Mouse (Mus musculus) thymus, postnatal 36 days (tissue): Measurements from ENCODE around the gene AA467197.

ENCODE experiments used
- DNase-seq, 2 experiments: peaks; one replicate each; pipeline ENCODE4 v3.0.0; 2022; ENCODE audit warnings: mixed read lengths in 2 of 2

Gene AA467197

DNA sequence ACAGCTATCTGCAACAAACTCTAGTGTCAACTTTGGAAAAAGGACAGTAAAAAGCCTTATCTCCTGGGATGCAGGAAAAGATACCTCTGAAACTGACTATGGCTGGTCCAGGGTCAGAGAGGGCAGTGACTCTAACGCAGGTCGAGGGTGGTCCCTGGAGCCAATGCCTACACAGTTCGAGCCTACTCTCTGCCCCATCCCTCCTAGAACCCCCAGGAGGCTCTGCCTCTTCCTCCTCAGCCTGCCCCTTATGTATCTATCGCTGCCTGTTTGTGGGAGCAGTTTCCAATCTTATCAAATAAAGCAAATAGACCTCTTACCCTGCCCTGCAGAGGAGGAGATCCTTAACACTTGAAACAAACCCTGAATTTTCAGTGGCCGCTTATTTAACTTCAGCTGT lies 1.9 kb downstream of the AA467197 start:
- DNase-seq = no peak

DNA sequence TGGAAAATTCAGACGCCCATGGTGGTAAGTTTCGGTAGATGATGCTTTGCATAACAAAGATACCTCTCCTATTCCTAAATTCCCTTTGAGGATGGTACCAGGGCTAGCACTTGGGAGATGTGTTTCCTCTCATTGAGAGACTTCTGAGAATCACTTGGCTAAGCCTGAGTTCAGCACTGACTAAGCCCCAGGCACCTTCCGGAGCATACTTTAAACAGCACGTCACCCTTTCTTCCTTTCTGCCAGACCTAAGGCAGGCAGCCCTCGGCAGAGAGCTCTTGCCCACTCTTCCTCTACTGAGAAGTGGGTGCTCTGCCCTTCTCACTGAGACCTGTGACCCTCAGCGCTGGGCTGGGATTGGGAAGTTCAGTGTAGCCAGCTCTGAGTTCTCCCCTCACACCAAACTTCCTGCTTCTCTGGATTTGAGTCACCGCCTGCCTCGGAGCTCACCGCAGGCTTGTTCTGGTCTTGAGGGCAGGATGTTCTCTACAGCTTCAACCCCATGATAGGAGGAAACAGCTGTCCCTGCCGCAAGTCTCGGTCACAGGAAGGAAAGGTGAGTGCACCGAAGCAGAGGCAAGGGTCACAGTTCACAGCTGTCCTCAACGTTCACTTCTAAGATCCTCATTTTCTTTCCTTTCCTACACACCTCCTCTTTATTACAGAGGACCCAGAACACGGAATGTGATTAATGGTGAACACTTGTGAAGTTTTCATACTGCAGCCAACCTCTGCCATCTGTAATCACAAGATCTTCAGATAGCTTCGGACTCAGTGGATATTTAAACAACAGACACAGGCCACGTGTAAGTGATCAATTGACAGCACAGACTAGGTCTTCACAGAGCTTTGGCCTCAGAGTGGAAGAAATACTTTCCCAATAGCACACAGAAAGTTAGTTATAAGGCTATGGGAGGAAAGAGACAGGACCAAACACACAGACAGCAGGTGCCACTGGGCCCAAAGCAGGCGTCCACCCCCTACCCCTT lies 15.6 kb downstream of the AA467197 start:
- peak; percentile 84 to 88 for DNase-seq

DNA sequence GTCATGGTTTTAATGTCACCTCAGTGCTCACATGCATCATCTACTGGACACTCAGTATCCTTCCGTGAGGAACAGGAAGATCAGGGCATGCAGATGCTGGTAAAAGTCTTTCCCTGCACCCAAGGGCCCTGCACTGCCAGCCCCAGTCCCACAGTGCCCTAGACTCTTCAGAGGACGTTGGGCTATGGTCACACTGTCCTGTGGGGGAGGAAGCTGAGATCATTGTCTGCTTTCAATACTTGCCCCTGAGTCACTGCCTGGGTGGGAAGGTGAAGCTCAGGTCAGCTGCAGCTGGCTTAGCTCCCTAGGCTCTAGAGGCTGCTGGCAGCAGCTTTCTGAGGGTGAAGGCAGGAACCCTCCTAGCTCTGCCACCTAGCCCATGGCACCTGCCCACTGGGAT lies 19.3 kb downstream of the AA467197 start:
- DNase-seq = no peak

DNA sequence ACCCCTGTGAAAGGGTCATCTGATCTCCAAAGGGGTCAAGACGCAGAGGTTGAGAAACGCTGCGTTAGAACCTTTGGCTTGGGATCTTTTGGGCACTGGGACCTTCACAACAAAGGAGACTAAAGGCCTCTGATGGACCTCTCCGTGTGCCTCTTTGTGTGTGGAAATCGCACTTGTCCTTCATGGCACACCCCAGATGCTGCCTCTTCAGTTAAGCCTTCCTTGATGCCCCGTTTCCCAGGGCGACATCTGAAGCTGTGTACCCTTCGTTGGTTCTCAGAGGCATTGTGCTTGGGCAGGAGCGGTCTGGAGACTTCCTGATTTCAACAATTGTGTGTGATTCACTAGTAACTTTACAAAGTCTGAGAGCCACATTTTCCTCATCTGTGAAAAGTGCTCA lies 20.0 kb downstream of the AA467197 start:
- no peak for DNase-seq

DNA sequence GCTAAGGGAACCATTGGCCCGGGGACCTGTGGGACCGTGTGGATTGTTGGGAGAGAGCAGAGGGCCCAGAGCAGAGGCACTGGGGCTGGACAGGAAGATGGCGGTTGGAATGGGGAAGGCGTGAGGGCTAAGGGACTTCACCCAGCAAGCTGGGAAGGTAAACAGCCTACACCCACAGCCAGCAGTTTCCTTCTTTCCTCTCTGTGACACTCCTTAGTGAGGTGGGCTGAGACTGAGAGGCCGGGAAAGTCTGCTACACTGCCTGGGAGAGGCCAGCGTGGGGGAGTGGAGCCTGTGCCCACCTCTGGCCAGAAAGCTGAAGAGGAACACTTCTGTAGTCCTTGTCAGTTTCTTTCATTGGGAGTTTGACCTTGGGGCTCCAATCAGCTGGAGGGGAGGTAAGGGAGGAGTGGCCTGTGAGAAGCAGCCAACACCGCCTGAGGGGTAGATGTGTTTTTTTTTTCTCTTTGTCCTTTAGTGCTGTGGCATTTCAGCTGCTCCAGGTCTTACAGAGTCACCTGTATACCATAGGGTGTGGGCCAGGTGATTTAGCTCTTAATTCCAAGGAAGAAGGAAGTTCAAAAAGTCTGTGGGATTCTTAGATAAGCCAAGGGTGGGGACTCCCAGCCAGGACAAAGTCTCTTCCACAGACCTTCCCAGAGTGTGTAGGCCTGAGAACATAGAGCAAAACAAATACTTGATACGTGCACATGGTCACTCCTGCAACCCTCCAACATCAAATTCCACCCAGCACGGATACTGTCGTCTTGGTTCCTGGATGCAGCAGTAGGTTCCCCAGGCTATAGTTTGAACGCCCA lies 21.1 kb downstream of the AA467197 start:
- no peak for DNase-seq

DNA sequence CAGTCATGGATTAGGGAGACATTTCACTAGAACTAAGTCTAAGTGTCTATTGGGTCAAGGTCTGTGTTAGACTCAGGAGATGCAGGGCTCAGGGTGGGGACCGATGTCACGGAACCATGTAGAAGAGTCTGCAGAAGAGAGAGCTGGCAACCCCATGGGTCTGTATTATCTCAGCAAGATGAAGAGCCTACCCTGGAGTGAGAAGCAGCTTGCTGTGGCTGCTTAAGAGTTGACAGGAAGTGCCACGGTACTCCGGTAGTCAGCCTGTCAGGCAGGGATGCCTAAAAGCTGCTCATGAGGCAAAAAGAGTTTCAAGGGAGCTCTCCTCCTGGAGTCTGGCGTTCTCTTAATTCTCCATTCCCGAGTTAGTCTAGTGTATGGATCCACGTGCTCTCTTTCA lies 23.0 kb downstream of the AA467197 start:
- DNase-seq = peak in 1 of 2 experiments; percentile 36

DNA sequence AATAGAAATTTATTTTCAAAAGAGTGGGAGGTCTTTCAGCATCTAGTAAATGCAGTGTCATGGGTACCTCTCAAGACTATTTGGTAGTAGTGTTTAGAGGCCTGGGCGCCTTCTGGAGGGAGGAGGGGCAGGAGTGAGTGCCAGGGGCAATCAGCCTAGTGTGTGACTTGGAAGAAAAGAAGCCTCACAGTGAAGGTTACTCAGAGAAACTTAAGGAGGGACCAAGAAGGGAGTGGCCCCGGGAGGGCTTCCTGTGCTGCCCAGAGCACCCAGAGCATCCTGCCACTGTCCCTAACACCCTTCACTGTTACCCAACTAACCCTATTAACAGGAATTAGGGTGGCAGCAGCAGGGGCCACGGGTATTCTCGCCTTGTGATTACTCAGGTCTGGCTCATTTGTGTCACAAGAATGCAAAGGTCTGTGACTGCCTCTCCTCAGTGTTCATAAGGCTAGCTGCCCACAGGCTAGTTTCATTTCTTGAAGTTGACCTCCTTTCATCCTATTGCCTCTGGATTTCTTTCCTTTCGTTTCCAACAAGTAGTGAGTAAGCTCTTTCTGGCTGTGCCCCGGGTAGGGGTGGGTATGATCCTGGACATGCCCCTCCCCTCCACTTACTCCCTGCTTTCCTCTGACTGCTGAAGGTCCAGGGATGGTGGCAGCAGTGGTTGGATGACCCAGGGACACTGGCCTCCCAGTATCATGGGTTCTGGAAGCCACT lies 28.6 kb downstream of the AA467197 start:
- DNase-seq = no peak

DNA sequence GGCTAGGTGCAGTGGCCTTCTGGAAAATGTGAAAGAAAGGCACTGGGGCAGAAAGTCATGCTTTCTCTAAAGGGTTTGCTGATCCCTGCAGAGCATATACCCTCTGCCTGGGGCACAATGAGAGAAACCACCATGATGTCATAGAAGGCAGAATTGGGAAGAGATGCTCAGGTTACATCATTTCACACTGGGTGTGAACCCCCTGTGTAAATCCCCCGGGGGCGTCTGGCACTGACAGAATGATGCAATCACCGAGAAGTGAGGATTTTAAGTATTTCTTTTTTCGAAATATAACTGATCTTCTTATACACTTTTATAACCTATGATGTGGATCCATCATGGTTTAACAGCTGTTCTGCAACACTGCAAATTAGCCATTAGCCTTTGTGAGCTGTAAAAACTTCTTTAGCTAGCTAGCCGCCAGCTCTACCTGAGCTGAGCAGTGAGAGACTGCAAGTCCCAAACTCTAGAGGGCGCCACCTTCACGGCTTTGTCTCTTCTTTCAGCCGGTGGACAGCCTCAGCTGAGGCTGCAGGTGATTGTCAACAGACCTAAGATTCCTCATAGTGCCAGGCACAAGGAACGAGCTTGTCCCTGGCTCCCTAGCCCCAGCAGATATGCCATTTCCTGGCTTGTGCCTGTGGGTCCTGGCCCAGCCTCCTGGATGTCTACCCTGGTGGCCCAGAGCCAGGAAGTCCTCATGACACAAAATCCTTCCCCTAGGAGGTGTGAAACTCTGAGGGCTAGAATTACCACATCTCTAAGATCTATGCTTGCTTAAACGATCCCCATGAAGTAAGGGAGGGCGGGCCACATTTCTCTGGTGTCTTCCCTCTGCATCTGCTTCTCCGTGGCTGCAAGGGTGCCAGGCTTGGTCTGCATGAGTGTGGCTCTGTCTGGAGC lies 29.4 kb downstream of the AA467197 start:
- peak; percentile 59 to 62 for DNase-seq

DNA sequence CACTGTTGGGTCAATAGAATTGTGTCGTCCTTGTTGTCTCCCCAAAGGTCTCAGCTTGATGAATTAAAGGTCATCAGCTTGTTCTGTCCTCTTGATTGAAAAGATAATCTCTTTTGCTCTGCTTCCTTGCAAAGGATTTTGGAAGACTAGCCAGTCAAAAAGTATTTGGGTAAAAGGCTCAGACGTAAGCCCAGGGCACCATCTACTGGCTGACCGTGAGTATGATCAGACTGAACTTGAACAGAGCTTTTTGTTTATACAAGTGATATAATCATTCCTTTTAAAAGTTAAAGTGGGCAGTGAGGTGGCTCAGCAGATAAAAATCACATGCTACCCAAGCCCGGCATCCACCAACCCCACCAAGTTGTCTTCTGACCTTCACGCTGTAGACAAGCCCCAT lies 31.1 kb downstream of the AA467197 start:
- DNase-seq = peak; percentile 51

DNA sequence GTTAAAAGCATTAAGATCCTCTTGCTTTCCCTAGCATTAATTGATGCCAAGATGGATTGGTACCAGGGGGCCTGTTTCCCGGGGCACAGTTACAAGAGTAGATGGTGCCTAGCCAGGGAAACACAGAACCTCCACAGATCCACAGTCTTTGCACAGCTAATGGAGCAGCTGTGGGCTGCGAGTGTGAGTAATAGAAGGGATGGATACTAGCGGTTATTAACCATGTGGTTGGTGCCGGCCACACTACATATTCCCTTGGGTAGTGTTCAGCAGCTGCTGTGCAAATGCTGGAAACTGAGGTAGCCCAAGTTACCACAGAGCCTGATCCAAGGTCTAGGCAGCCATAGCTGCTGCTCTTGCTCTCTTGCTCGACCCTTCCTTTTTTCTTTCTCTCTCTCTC lies 34.9 kb downstream of the AA467197 start:
- DNase-seq = no peak

DNA sequence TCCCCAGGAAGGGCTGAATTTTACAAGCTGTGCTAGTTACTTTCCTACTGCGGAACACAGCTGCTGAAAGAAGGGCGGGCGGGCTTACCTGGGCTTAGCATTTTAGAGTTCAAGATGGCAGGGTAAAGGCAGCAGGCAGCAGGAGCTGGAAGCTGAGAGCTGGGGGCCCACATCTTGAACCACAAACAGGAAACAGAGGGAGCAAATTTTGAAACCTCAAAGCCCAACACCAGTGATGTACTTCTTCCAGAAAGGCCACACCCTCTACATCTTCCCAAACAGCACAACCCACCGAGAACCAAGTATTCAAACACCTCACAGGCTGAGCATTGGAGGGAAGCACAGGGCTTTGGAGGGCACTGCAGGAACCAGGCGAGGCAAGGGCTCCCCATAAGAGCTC lies 36.1 kb downstream of the AA467197 start:
- peak in 1 of 2 experiments; percentile 46 for DNase-seq

DNA sequence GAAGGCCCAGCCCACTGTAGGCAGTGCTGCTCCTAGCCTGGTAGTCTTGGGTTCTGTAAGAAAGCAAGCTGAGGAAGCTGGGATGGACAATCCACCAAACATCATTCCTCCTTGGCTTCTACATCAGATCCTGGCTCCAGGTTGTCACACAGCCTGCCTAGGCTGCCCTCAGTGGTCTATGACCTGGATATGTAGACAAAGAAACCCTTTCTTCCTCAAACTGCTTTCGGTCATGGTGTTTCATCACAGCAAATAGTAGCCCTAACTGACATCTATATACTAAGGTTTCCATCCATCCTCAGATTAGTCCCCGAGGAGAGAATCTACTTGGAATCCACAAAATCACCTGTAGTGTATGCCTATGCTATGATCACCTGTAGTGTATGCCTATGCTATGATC lies 38.3 kb downstream of the AA467197 start:
- DNase-seq = no peak

DNA sequence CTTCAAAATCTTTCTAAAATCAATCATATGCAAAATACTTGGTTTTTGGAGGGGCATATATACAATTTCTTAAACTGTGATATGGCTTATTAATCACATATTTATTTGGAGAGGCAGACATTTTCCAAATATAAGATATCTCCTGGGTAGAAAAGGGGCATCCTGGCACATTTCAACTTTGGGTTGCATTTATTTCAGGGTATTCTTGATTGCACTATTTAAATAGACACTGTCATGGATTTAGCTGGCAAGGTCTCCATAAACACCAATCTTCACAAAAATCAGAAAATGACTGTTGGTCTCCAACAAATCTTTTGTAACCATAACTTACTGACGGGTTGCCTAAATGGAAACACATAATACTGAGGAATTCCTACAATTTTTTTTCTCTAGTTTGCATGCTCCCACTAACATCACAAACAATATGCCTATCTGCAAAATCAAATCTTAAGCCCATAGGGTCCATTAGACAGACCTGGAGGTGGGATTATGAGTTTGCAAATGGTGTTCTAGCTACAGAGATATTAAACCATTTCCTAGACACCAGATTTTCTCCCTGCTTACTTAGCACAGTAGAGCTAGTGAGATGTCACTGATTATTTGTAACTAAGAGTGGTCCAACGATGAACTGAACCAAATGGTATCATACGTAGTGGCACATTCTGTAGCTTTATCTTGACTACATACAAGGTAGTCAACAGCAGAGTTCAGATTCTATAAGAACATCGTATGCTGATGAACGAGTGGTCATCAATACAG lies 44.8 kb downstream of the AA467197 start:
- DNase-seq = no peak

DNA sequence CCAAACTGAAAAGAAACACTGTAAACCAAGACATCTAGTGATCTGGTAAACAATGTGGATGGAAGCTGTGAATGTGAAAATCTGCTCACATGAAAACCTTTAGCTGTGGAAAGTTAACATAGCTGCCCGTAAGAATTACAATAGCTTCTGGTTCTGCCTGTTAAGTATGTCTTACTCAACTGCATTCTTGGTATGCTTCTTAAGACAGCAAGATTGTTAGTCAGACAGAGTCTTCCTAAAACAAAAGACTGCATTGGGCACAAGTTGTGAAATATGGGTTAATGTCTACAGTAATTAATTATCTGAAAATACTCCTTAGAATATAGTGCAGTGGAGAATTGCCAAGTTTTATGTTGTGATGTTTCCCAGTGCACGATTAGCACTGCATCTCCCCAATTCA lies 45.7 kb downstream of the AA467197 start:
- DNase-seq = no peak

DNA sequence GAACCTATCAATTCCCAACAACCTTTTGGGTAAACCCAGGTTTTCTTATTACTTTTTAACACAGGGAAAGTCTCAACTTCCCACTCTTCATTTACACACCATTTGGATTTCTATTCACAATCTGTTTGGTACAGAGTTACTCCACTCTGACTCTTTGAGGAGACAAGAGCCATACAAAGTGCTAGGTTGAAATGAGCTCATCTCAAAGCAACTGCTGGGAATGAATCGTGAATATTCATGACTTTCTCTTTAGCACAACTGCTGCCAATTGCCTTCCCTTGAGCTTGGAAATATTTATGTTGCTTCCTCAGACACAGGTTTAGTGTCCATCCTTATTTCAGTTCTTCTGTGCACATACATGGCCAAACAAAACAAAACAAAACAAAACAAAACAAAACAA lies 46.9 kb downstream of the AA467197 start:
- DNase-seq = no peak

DNA sequence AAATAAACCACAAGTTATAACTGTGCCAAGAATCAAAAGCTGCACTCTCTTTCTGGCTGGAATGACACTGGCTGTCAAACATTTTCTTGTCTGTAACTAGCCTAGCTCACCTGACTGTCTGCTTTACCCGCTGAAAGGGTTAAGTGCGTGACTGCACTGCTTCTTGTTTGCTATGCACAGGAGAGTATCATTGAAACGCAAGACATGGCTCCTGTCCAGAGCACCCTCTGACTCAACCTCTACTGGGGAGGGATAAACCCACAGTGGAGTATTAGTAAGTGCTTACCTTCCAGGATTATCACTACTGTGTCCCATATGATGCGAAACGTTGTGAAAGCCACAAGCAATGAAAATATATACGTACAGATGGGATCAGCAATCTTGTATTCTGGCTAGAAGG lies 49.9 kb downstream of the AA467197 start:
- DNase-seq = no peak
